Mouse (Mus musculus) kidney, embryonic 16.5 days (tissue): ENCODE results near the gene Usp39. TPM values are rescaled to one million over a fixed set of nuclear protein-coding genes. Genes with fewer than 3 reads are reported as not detected.
A peak's percentile ranks its signal among the peaks of the same experiment; 100 is the strongest.

ENCODE experiments used
- ATAC-seq: fragments of 200-750 bp; cut with Nextera tagmentation; 2 replicates; pipeline ENCODE4 v1.8.0; 2017; ENCODE audit warnings: moderate TSS enrichment; ENCODE audit not compliant: low FRiP score, low TSS enrichment
- H3K27ac ChIP-seq: fragments of 300-500 bp; sonication (generic); 2 replicates; pipeline ENCODE4 v1.5.1; 2014; ENCODE audit warnings: low read length
- H3K27me3 ChIP-seq: fragments of 300-500 bp; sonication (generic); 2 replicates; pipeline ENCODE4 v1.6.1; 2014; ENCODE audit warnings: low read length, control low read depth, mixed read lengths; ENCODE audit not compliant: insufficient read depth
- H3K36me3 ChIP-seq: fragments of 300-500 bp; sonication (generic); 2 replicates; pipeline ENCODE4 v1.6.1; 2014; ENCODE audit warnings: low read length, control low read depth, mixed read lengths; ENCODE audit not compliant: insufficient read depth
- H3K4me1 ChIP-seq: fragments of 300-500 bp; sonication (generic); 2 replicates; pipeline ENCODE4 v1.6.1; 2014; ENCODE audit warnings: low read length, control low read depth, mixed read lengths; ENCODE audit not compliant: insufficient read depth
- H3K4me2 ChIP-seq: fragments of 300-500 bp; sonication (generic); replicated peaks from 2 replicates; pipeline ENCODE4 v1.6.1; 2014; ENCODE audit warnings: low read depth, low read length
- H3K4me3 ChIP-seq: fragments of 300-500 bp; sonication (generic); 2 replicates; pipeline ENCODE4 v1.5.1; 2014; ENCODE audit warnings: mild to moderate bottlenecking, low read length
- H3K9ac ChIP-seq: fragments of 300-500 bp; sonication (generic); replicated peaks from 2 replicates; pipeline ENCODE4 v1.6.1; 2014; ENCODE audit warnings: low read length
- H3K9me3 ChIP-seq: fragments of 300-500 bp; sonication (generic); 2 replicates; pipeline ENCODE4 v1.6.1; 2016; ENCODE audit warnings: low read length, control low read depth
- WGBS: fragments of 180-500 bp; shearing (Covaris S2); extraction: QIAGEN DNeasy Blood & Tissue Kit; methylation state at CpG from one replicate; pipeline ENCODE4 v1.1.7; 2014; 5-methylcytosine and 5-hydroxymethylcytosine counted together
- polyA plus RNA-seq: library from polyadenylated mRNA; unstranded; fragments of >200 nt; fragmentation: Nextera tagmentation; extraction: Ambion mirVana; gene quantifications from 2 replicates; pipeline ENCODE4 v1.2.1, GENCODE M21; 2015

Gene Usp39
- polyA plus RNA-seq, 1 experiment from 2014 or later = 43.5 TPM

DNA sequence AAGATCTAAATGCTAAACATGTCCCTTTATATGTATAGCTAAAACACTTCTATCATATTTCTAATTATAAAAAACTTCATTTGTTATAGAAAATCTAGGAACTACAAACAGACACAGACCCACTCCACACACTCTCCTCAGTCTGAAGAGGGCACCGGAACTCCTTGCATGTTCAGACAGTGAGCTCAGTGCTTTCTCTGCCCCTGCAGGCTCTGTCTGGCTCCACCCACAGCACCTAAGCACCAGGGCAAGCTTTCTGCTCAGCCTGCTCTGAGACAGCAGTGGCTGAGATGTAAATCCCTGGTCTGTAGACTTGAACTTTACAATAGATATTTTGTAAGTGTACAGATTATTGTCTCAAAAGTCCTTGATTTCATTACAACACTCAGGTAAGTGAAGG is 28.9 kb downstream of the Usp39 start:
- Histone ChIP-seq H3K9ac (no peak overlapping the region), H3K4me3 (no peak overlapping the region), H3K27me3 (no peaks in the 10 kb centered on the region), H3K27ac (no peak overlapping the region), H3K36me3 (peaks cover 38% of the 10 kb centered on the region), H3K4me1 (peaks cover 3% of the 10 kb centered on the region; the same call in 1 of the 2 replicates), H3K9me3 (no peaks in the 10 kb centered on the region), H3K4me2 (no peak overlapping the region)
- ATAC-seq = no peak
- WGBS = 87% methylated on average over 1 of the region's 1 CpGs

DNA sequence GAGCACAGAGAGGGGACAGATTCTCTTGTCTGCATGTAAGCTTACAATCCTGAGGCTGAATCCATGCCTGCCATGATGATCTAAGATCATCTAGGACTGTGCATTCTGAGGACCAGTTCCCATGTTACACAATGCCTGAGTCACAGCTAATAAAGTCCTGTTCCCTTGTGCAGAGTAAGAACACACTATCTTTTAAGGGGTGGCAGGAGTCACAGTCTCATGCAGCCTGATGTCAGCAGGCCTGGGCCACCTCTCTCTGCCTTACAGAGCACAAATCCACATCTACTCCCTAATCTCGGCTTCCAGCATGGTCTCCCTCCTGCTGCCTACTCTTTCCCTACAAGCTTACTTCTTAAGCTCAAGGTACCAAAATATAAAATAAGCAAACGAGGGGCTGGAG is 29.6 kb downstream of the Usp39 start:
- Histone ChIP-seq H3K27ac (no peak overlapping the region), H3K36me3 (peaks cover 32% of the 10 kb centered on the region), H3K9me3 (no peaks in the 10 kb centered on the region), H3K4me1 (peaks cover 3% of the 10 kb centered on the region; the same call in 1 of the 2 replicates), H3K27me3 (no peaks in the 10 kb centered on the region), H3K9ac (no peak overlapping the region), H3K4me3 (no peak overlapping the region), H3K4me2 (no peak overlapping the region)
- WGBS = 82% methylated on average over 2 of the region's 2 CpGs
- ATAC-seq = no peak

DNA sequence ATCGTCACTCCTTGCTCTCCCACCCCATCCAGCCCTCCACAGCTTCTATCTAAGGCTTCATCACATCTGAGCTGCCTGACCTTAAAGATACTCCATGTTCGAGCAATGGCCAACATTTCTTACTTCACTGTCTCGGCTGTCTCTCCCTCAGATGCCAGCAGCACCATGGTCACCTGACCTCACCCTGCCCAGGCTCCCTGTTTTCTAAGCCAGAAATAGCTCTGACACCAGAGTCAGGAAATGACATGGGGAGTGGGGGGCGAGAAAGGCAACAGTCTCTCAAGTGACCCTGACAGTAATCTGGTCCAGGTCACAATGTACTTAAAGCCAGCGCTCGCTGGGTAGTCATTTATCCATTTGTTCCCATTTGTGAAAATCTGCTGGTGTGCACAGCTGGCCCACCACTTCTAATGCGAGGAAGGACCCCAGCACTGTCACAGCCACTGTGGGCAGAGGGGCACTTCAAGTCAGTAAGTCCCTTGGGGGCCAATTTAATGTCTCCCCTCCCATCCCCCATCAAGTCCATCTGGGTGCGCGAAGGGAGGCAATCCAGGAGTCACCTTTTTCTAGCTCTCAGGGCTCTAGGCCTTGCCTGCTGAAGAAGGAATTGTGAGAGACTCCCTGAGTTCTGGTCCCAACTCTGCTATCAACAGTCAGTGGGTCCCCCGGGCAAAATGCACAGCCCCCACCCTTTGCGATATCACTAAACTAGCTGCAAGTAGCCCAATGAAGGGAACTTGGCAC is 31.7 kb downstream of the Usp39 start:
- Histone ChIP-seq H3K4me1 (peaks cover 3% of the 10 kb centered on the region; the same call in 1 of the 2 replicates), H3K4me3 (no peak overlapping the region), H3K27me3 (no peaks in the 10 kb centered on the region), H3K4me2 (no peak overlapping the region), H3K27ac (no peak overlapping the region), H3K9me3 (no peaks in the 10 kb centered on the region), H3K9ac (no peak overlapping the region), H3K36me3 (peaks cover 13% of the 10 kb centered on the region)
- WGBS = 82% methylated on average over 11 of the region's 11 CpGs
- no peak for ATAC-seq

DNA sequence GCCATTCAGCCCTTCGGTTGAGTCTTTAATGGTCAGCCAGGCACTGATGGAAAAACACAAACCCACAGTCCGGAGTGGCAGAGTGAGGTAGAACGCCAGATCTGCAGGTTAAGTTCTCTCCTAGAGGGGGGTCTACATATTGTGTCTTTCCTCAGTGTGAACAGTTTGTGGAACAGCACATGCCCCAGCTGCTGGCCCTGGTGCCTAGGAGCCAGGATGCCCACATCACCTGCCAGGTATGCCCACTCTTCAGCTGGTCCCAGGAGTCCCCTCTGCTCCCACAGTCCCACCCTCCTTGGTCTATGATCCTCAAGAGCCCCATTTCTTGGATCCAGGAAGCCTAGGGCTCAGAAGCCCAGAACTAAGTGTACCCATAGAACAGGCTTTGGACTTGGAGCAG is 32.8 kb downstream of the Usp39 start:
- Histone ChIP-seq H3K9me3 (no peaks in the 10 kb centered on the region), H3K27ac (no peak overlapping the region), H3K36me3 (peaks cover 5% of the 10 kb centered on the region; the same call in 1 of the 2 replicates), H3K9ac (no peak overlapping the region), H3K4me2 (no peak overlapping the region), H3K4me3 (no peak overlapping the region), H3K4me1 (peaks cover 3% of the 10 kb centered on the region; the same call in 1 of the 2 replicates), H3K27me3 (no peaks in the 10 kb centered on the region)
- WGBS = 89% methylated on average over 3 of the region's 3 CpGs
- no peak for ATAC-seq

DNA sequence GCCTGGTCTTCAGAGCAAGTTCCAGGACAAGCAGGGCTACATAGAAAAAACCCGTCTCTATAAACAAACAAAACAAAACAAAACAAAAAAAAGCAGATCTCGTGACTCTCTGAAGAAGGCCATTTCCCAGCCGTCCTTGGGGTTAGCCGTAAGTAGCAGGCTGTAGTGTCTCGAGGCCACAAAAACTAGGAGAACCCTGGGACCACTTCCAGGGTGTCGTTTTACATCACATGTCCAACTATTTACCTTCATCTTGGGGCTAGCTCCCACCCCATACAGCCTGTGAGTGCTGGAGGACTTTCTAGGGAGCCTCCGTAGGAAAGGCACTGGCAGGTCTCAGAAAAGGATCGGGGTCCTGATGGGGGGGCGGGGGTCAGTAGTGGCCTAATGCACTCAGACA is 41.5 kb downstream of the Usp39 start:
- Histone ChIP-seq H3K36me3 (no peaks in the 10 kb centered on the region), H3K9me3 (no peaks in the 10 kb centered on the region), H3K4me2 (no peak overlapping the region), H3K27ac (no peak overlapping the region), H3K4me1 (peaks cover 7% of the 10 kb centered on the region; the same call in 1 of the 2 replicates), H3K4me3 (no peak overlapping the region), H3K9ac (no peak overlapping the region), H3K27me3 (no peaks in the 10 kb centered on the region)
- ATAC-seq = no peak
- 35% methylated on average over 9 of the region's 9 CpGs for WGBS

DNA sequence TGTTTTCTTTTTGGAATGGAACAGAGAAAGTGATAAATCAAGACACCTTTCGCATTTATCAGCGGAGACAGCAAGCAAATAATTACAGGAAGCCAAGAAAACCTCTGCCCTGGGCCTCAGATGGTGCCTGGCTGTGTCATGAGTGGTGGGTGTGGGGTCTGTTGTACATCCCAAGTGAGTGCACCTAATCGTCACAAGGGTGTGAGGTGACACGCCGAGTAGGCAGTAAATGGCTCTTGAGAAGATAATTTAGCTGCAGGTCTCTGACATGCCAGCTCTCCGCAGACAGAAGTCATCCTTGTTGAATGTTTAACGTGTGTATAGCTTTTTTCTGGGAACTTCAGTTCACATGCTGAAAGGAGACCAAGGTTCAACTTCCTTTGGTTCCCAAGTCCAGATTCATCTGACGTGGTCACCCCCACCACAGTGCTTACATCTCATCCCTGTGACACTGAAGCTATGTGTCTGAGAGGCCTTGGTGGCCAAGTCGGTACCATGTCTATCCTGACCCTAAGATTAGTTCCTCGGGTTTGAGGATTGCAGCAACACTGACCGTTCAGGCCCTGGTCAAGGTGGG is 42.5 kb downstream of the Usp39 start:
- peaks cover 7% of the 10 kb centered on the region; the same call in 1 of the 2 replicates for H3K4me1 ChIP-seq
- peak; percentile 64 for ATAC-seq
- H3K27me3 ChIP-seq = no peaks in the 10 kb centered on the region
- WGBS = 54% methylated on average over 11 of the region's 11 CpGs
- peak overlapping the region; percentile 47; the same call in 1 of the 2 replicates for H3K27ac ChIP-seq
- no peaks in the 10 kb centered on the region for H3K9me3 ChIP-seq
- H3K4me2 ChIP-seq = no peak overlapping the region
- no peak overlapping the region for H3K4me3 ChIP-seq
- H3K9ac ChIP-seq = no peak overlapping the region
- no peaks in the 10 kb centered on the region for H3K36me3 ChIP-seq

DNA sequence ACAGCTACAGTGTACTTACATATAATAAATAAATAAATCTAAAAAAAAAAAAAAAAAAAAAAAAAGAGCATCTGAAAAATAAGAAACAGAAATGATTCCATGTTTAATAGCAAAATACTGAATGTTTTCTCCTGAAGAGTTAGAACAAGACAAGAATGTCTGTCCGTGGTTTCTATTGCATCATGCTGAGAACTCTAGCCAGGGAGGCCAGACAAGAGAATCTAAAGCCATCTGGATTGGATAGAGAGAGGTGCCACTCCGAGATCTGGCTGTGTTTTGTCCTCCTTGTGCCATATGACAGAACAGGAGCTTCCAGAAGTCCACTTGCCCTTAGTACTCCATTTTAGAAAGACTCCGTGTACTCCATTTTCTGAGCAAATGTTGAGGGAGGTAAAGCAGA is 47.2 kb downstream of the Usp39 start:
- Histone ChIP-seq H3K4me3 (no peak overlapping the region), H3K9me3 (no peaks in the 10 kb centered on the region), H3K4me2 (no peak overlapping the region), H3K27ac (no peak overlapping the region), H3K4me1 (0 out of 2 replicates have a peak, but pooled peaks cover 5% of the 10 kb centered on the region), H3K36me3 (no peaks in the 10 kb centered on the region), H3K9ac (no peak overlapping the region), H3K27me3 (no peaks in the 10 kb centered on the region)
- WGBS = 75% methylated on average over 3 of the region's 3 CpGs
- ATAC-seq = no peak

DNA sequence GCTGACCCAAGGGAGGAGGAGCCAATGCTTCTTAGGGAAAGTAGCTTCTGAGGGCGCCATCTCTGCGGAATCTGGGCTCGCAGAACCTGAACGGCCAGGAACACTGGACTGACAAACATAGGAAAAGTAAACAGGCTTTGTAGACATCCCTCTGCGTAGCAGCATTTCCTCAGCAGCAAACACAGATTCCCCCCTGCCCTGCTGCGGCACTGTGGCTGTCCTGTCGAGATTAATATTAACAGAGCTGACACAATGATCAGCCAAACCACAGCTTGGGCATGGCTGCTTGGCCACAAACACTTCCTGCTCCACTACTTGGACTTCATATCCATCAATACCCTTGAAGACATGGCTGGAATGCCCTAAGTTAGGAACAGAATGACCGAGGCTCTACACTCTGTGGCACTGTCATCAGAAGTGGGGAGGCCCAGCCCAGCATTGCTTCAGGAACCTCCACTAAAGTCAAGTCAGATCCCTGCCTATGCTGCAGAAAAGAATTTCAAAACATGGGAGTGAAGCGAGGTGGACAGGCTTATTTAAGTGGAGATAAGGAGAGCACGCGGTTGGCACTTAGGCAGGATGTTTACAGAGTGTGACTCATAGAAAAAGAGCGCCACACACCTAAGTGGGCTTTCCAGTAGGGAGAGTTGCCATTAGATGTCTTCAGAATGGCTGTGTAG is 51.9 kb downstream of the Usp39 start:
- H3K9me3 ChIP-seq = no peaks in the 10 kb centered on the region
- H3K4me1 ChIP-seq = 0 out of 2 replicates have a peak, but pooled peaks cover 2% of the 10 kb centered on the region
- H3K27ac ChIP-seq = peak overlapping the region; percentile 69
- H3K9ac ChIP-seq = no peak overlapping the region
- H3K4me2 ChIP-seq = 0 out of 2 replicates have a peak overlapping the region, but pooled peaks have one; percentile 8
- no peaks in the 10 kb centered on the region for H3K27me3 ChIP-seq
- H3K4me3 ChIP-seq = no peak overlapping the region
- H3K36me3 ChIP-seq = no peaks in the 10 kb centered on the region
- ATAC-seq = peak; percentile 85; the same call in 1 of the 2 replicates
- 62% methylated on average over 12 of the region's 12 CpGs for WGBS

DNA sequence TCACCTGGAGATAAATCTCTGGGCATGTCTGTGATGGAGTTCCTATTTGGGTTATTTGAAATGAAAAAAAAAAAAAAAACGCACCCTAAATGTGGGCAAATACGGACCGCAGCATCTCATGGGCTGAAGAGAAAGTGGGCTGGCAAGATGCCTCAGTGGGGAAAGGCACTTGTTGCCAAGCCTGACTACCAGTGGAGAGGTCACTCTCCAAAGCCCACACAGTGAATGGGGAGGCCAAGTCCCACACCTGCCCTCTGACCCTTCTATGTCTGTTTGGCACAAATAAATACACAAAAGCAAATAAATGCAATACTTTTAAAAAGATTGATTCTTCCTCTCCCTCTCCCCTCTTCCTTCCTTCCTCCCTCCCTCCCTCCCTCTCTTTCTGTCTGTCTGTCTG is 55.5 kb downstream of the Usp39 start:
- no peaks in the 10 kb centered on the region for H3K27me3 ChIP-seq
- no peak overlapping the region for H3K4me3 ChIP-seq
- no peaks in the 10 kb centered on the region for H3K36me3 ChIP-seq
- no peak for ATAC-seq
- 0 out of 2 replicates have a peak, but pooled peaks cover 2% of the 10 kb centered on the region for H3K4me1 ChIP-seq
- no peaks in the 10 kb centered on the region for H3K9me3 ChIP-seq
- WGBS = 88% methylated on average over 3 of the region's 3 CpGs
- H3K9ac ChIP-seq = no peak overlapping the region
- H3K27ac ChIP-seq = no peak overlapping the region
- no peak overlapping the region for H3K4me2 ChIP-seq
